Mouse (Mus musculus): ENCODE measurements around the gene Ndrg2. TPM values are rescaled to one million over a fixed set of nuclear protein-coding genes. Genes with fewer than 3 reads are reported as not detected.

Gene Ndrg2
- 71.6 and 79.4 TPM in 2 replicates for polyA plus RNA-seq (2015; fragmentation: Nextera tagmentation; extraction: Ambion mirVana)

DNA sequence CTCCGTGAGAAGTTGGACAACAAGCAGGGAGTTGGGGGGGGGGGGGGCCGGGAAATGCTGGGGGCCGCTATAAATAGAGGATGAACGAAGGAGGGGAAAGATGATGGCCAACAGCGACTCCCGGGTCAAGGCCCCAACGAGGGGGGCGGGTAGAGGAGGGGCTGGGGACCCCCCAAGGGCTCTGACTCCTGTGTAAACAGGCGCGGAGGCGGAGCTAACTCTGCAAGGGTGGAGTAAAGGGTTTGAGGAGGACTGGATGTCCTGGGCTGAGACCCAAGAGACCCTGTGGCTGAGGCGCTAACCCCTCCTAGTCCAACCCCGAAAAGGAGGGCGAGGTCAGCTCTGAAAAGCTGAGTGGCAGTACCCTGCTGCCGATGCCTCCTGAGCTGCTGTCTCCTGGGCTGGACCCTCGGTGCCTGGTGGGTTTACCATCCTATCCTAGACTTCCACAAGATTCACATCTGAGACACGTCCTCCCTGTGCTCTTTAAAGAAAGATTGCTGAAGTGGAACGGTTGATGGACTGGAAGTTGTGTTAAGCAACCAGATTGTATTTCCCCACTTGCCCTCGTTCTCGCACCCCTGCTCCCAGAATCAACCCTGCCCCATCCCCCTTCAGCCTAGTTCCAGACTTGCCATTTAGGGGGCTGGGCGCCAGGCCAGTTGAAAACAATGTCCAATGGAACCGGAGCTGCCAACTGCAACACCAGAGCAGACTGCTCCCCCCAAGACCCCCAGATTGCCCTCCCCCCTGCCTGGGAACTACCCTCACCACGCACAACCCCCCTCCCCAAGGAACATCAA is at the start of gene Ndrg2:
TSS of gene Ndrg2 (minus strand) at position 199 of the 803 bp plus-strand sequence.
- 2% methylated on average over 22 of the region's 23 CpGs for WGBS
- H3K4me2 ChIP-seq (replicated peaks; ENCODE audit: low read depth), result peak within 1 kb of the TSS; percentile 96
- no peaks in the 10 kb centered on the region for H3K9me3 ChIP-seq (ENCODE audit: control insufficient read depth, low read length)
- peaks cover 4% of the 10 kb centered on the region; the same call in 1 of the 2 replicates for H3K4me1 ChIP-seq (replicated peaks; ENCODE audit: control insufficient read depth, insufficient read depth)
- peak within 1 kb of the TSS; percentile 88 for H3K9ac ChIP-seq (ENCODE audit: low read length)
- peak within 1 kb of the TSS; percentile 62 for H3K4me3 ChIP-seq (ENCODE audit: low read depth, low read length)
- H3K36me3 ChIP-seq (ENCODE audit: control insufficient read depth, insufficient read depth, low read length), result peaks cover 5% of the 10 kb centered on the region; the same call in 1 of the 2 replicates
- peak; percentile 76 for DNase-seq (ENCODE audit: low spot score)
- H3K27ac ChIP-seq (replicated peaks), result peak within 1 kb of the TSS; percentile 95
- peak; percentile 81 for ATAC-seq (ENCODE audit: low FRiP score, low TSS enrichment)
- no peaks in the 10 kb centered on the region for H3K27me3 ChIP-seq (ENCODE audit: control insufficient read depth, insufficient read depth, low read length)
- TF ChIP-seq EP300 (optimal IDR thresholded peaks at IDR 0.05) (no peak), CTCF (IDR thresholded peaks at IDR 0.05; ENCODE audit: low read depth) (no peak)

DNA sequence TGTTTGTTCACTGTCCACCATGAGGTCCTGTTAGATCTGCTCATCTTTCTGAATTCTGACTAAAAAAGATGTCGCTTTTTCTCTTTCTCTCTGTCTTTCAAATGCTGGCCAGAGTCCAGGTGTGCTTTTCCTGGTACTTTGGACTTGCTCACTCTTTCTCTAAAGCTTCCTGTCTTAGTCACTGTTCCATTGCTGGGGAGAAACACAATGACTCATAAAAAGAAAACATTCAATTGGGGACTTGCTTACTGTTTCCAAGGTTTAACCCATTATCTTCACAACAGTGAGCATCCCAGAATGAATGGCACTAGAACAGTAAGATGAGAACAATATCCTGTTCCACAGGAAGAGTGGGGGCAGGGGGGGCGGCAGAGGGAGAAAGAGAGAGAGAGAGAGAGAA is 46.4 kb upstream of the Ndrg2 start:
- DNase-seq (ENCODE audit: low spot score) (peak; percentile 24), ATAC-seq (ENCODE audit: low FRiP score, low TSS enrichment) (peak; percentile 65; the same call in 1 of the 2 replicates)
- no peaks in the 10 kb centered on the region for H3K36me3 ChIP-seq (ENCODE audit: control insufficient read depth, insufficient read depth, low read length)
- WGBS, result 78% methylated on average over 2 of the region's 2 CpGs
- H3K4me1 ChIP-seq (replicated peaks; ENCODE audit: control insufficient read depth, insufficient read depth), result no peaks in the 10 kb centered on the region
- H3K4me3 ChIP-seq (ENCODE audit: low read depth, low read length), result no peak overlapping the region
- H3K9ac ChIP-seq (ENCODE audit: low read length), result no peak overlapping the region
- no peaks in the 10 kb centered on the region for H3K27me3 ChIP-seq (ENCODE audit: control insufficient read depth, insufficient read depth, low read length)
- H3K27ac ChIP-seq (replicated peaks), result no peak overlapping the region
- TF ChIP-seq EP300 (optimal IDR thresholded peaks at IDR 0.05) (no peak), CTCF (IDR thresholded peaks at IDR 0.05; ENCODE audit: low read depth) (no peak)
- no peaks in the 10 kb centered on the region for H3K9me3 ChIP-seq (ENCODE audit: control insufficient read depth, low read length)
- no peak overlapping the region for H3K4me2 ChIP-seq (replicated peaks; ENCODE audit: low read depth)

DNA sequence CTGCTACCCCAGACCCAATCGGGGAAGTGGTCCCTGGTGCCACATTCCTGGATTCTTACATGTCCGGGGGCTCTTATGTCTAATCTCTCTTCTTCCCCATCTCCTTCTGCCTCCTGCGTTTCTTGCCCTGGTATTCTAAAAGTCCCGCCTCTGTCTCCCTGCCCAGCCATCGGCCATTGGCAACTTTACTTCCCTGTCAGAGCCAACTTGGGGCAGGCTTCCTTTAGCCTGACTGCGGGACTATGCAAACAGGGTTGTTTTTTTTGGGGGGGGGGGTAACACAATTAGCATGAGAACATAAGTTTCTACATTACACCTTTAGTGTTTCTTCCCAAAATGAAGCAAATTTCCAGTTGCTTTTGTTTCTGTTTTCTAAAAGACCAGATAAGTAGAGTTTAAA is 29.4 kb upstream of the Ndrg2 start:
- no peak for ATAC-seq (ENCODE audit: low FRiP score, low TSS enrichment)
- WGBS, result 70% methylated on average over 6 of the region's 6 CpGs
- no peak for DNase-seq (ENCODE audit: low spot score)

DNA sequence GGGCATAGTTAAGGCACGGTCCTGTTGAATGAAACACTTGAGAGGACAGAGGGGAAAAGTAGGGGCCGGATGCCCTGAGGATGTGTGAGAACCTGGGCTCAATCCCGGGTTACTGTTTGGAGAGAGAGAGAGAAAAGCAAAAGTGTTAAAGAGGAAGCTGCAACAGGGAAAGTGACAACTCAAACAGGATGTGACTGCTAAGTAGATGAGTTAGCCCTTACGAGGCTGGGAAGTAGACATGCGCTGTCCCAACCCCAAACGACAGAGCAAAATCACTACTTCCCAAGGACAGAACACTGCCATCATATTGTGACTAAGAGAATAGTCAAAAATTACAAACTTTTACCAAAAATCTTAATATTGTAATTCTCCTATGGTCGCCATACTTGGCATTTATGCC is 28.3 kb upstream of the Ndrg2 start:
- H3K27me3 ChIP-seq (ENCODE audit: control insufficient read depth, insufficient read depth, low read length), result no peaks in the 10 kb centered on the region
- no peaks in the 10 kb centered on the region for H3K9me3 ChIP-seq (ENCODE audit: control insufficient read depth, low read length)
- TF ChIP-seq CTCF (IDR thresholded peaks at IDR 0.05; ENCODE audit: low read depth) (no peak), EP300 (optimal IDR thresholded peaks at IDR 0.05) (no peak)
- H3K27ac ChIP-seq (replicated peaks), result no peak overlapping the region
- no peaks in the 10 kb centered on the region for H3K4me1 ChIP-seq (replicated peaks; ENCODE audit: control insufficient read depth, insufficient read depth)
- 53% methylated on average over 7 of the region's 7 CpGs for WGBS
- no peaks in the 10 kb centered on the region for H3K36me3 ChIP-seq (ENCODE audit: control insufficient read depth, insufficient read depth, low read length)
- no peak for ATAC-seq (ENCODE audit: low FRiP score, low TSS enrichment)
- H3K9ac ChIP-seq (ENCODE audit: low read length), result no peak overlapping the region
- no peak for DNase-seq (ENCODE audit: low spot score)
- no peak overlapping the region for H3K4me2 ChIP-seq (replicated peaks; ENCODE audit: low read depth)
- no peak overlapping the region for H3K4me3 ChIP-seq (ENCODE audit: low read depth, low read length)

More for the DNA sequence above, 29.4 kb upstream of the Ndrg2 start:
- Histone ChIP-seq H3K27me3 (ENCODE audit: control insufficient read depth, insufficient read depth, low read length) (no peaks in the 10 kb centered on the region), H3K4me3 (ENCODE audit: low read depth, low read length) (no peak overlapping the region), H3K4me1 (replicated peaks; ENCODE audit: control insufficient read depth, insufficient read depth) (no peaks in the 10 kb centered on the region), H3K36me3 (ENCODE audit: control insufficient read depth, insufficient read depth, low read length) (no peaks in the 10 kb centered on the region), H3K9me3 (ENCODE audit: control insufficient read depth, low read length) (no peaks in the 10 kb centered on the region), H3K9ac (ENCODE audit: low read length) (no peak overlapping the region), H3K4me2 (replicated peaks; ENCODE audit: low read depth) (no peak overlapping the region), H3K27ac (replicated peaks) (no peak overlapping the region)
- TF ChIP-seq CTCF (IDR thresholded peaks at IDR 0.05; ENCODE audit: low read depth) (no peak), EP300 (optimal IDR thresholded peaks at IDR 0.05) (no peak)

- ATAC-seq (ENCODE audit: low FRiP score, low TSS enrichment) (0 out of 2 replicates have a peak, but pooled peaks have one; percentile 18), DNase-seq (ENCODE audit: low spot score) (no peak)
- H3K4me3 ChIP-seq (ENCODE audit: low read depth, low read length), result no peak overlapping the region
- H3K36me3 ChIP-seq (ENCODE audit: control insufficient read depth, insufficient read depth, low read length), result no peaks in the 10 kb centered on the region
- no peak overlapping the region for H3K4me2 ChIP-seq (replicated peaks; ENCODE audit: low read depth)
- TF ChIP-seq EP300 (optimal IDR thresholded peaks at IDR 0.05) (no peak), CTCF (IDR thresholded peaks at IDR 0.05; ENCODE audit: low read depth) (no peak)
- no peaks in the 10 kb centered on the region for H3K27me3 ChIP-seq (ENCODE audit: control insufficient read depth, insufficient read depth, low read length)
- 67% methylated on average over 9 of the region's 9 CpGs for WGBS
- no peak overlapping the region for H3K27ac ChIP-seq (replicated peaks)
- H3K4me1 ChIP-seq (replicated peaks; ENCODE audit: control insufficient read depth, insufficient read depth), result no peaks in the 10 kb centered on the region
- no peaks in the 10 kb centered on the region for H3K9me3 ChIP-seq (ENCODE audit: control insufficient read depth, low read length)
- H3K9ac ChIP-seq (ENCODE audit: low read length), result no peak overlapping the region
Observed at GRCm38 (mm10) chr14:51941577-51941976, 27.6 kb upstream of the Ndrg2 start.
